Mouse (Mus musculus) adrenal gland, adult 18-20 months (tissue): ENCODE measurements around the gene Cpsf3. TPM values are rescaled to one million over a fixed set of nuclear protein-coding genes. Genes with fewer than 3 reads are reported as not detected.

Experiments used
- DNase-seq, 2 experiments: peaks; one replicate each; pipeline ENCODE4 v3.0.0; 2021 to 2022; ENCODE audit warnings: low spot score in 2 of 2
- total RNA-seq, 2 experiments: library from RNA; stranded (reverse); gene quantifications; 1 replicate in 1 of 2; 2 replicates in 1 of 2; pipeline ENCODE4 v1.2.3; 2021

Cpsf3 gene
- total RNA-seq, 2 experiments from 2014 or later, result 42.4 to 59.8 TPM

- DNase-seq, result no peak
Measured at GRCm38 (mm10) chr12:21330961-21331576, 45.9 kb downstream of the Cpsf3 start.

- no peak for DNase-seq
Measured at GRCm38 (mm10) chr12:21331711-21332110, 46.5 kb downstream of the Cpsf3 start.

- no peak for DNase-seq
Measured at GRCm38 (mm10) chr12:21333021-21333420, 47.8 kb downstream of the Cpsf3 start.

GRCm38 (mm10) chr12:21333766-21334165 lies 48.6 kb downstream of the Cpsf3 start:
- DNase-seq, result no peak

- no peak for DNase-seq
Measured at GRCm38 (mm10) chr12:21335869-21336268, 50.7 kb downstream of the Cpsf3 start.

GRCm38 (mm10) chr12:21337171-21337570 lies 52.0 kb downstream of the Cpsf3 start:
- no peak for DNase-seq

- no peak for DNase-seq
Measured at GRCm38 (mm10) chr12:21340674-21341073, 55.5 kb downstream of the Cpsf3 start.

GRCm38 (mm10) chr12:21346972-21347371 lies 61.8 kb downstream of the Cpsf3 start:
- DNase-seq, result no peak

- no peak for DNase-seq
Measured at GRCm38 (mm10) chr12:21350113-21350876, 65.1 kb downstream of the Cpsf3 start.

- no peak for DNase-seq
Measured at GRCm38 (mm10) chr12:21353681-21354080, 68.5 kb downstream of the Cpsf3 start.

- no peak for DNase-seq
Measured at GRCm38 (mm10) chr12:21362686-21363085, 77.5 kb downstream of the Cpsf3 start.

GRCm38 (mm10) chr12:21363195-21363594 lies 78.0 kb downstream of the Cpsf3 start:
- DNase-seq, result no peak

Other genes starting within 250 kb of the Cpsf3 start
- gene Itgb1bp1, start 893 bp downstream of the Cpsf3 start, total RNA-seq, result 10 to 100 TPM; 59.5 to 90.4 TPM
- gene Iah1, start 31.0 kb downstream of the Cpsf3 start, total RNA-seq, result 10 to 100 TPM; 51.0 to 60.2 TPM
- 10 to 100 TPM; 34.2 to 41.0 TPM for gene Adam17, start 88.2 kb downstream of the Cpsf3 start, total RNA-seq
- gene Ywhaq, start 132.2 kb downstream of the Cpsf3 start, total RNA-seq, result 100 to 1,000 TPM; 267 to 313 TPM